Mouse (Mus musculus) C2C12 (cell line): ENCODE measurements around the gene Apobec3.

Experiments used
- CEBPB ChIP-seq: IDR thresholded peaks from one replicate; pipeline ENCODE4 v1.6.1; 2011; ENCODE audit warnings: low read depth, mild to moderate bottlenecking, control low read depth, moderate library complexity
- CTCF ChIP-seq: IDR thresholded peaks from one replicate; pipeline ENCODE4 v1.5.1; 2011; ENCODE audit not compliant: control insufficient read depth, insufficient read depth, insufficient read length
- FOSL1 ChIP-seq: IDR thresholded peaks from one replicate; pipeline ENCODE4 v1.8.0; 2011; ENCODE audit warnings: mild to moderate bottlenecking, low read length; ENCODE audit not compliant: poor library complexity, insufficient read depth, severe bottlenecking
- MAX ChIP-seq: IDR thresholded peaks from one replicate; pipeline ENCODE4 v1.6.1; 2011; ENCODE audit warnings: mild to moderate bottlenecking, control low read depth
- MYOD1 ChIP-seq: IDR thresholded peaks from one replicate; pipeline ENCODE4 v1.6.1; 2011; ENCODE audit warnings: low read depth; ENCODE audit not compliant: control insufficient read depth, insufficient read length
- MYOG ChIP-seq: IDR thresholded peaks from one replicate; pipeline ENCODE4 v1.6.1; 2011; ENCODE audit not compliant: control insufficient read depth, insufficient read length; ENCODE audit errors: extremely low read depth
- USF1 ChIP-seq: IDR thresholded peaks from one replicate; pipeline ENCODE4 v1.6.1; 2011; ENCODE audit warnings: low read depth, mild to moderate bottlenecking, control low read depth, moderate library complexity

DNA sequence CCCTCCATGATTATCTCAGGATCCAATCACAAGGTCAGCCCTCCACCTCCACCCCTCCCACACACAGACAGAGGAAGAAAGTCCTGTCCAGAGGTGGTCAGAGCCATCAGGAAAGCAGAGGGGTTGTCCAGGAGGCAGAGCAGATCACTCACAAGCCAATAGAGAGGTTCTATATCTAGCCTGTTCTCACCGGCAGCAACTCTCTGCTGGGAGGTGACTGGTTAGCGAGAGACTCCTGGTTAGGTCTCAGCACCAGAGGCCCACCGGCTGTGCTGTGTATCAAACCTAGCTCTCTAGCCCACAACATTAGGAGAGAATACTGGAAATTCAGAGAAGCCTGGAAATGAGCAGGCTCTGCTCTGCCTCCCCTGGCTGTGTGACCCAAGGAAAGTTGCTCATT, 38.3 kb downstream of the Apobec3 start:
- TF ChIP-seq CTCF = no peak
- no peak for TF ChIP-seq MAX
- TF ChIP-seq MYOG = no peak
- no peak for TF ChIP-seq CEBPB
- TF ChIP-seq USF1 = no peak
- no peak for TF ChIP-seq MYOD1
- TF ChIP-seq FOSL1 = no peak
